Mouse (Mus musculus): ENCODE measurements at regions not wholly inside any gene's neighbourhood (a gene's known extent, or its start where the extent isn't known, plus 50 kb on each side); places are given as distances from the start of the nearest gene placed in this dataset.

GRCm38 (mm10) chrX:11663187-11663829, 335.7 kb downstream of the H2al1j start:
- DNase-seq: peak; percentile 67

GRCm38 (mm10) chrX:11664330-11665061, 336.9 kb downstream of the H2al1j start:
- DNase-seq: peak; percentile 91

GRCm38 (mm10) chrX:11665077-11665974, 337.7 kb downstream of the H2al1j start:
- DNase-seq: no peak

GRCm38 (mm10) chrX:11666517-11666916, 338.9 kb downstream of the H2al1j start:
- peak; percentile 64 for DNase-seq

- DNase-seq: no peak
Observed at GRCm38 (mm10) chrX:11671805-11672204, 344.2 kb downstream of the H2al1j start.

- DNase-seq: no peak
Observed at GRCm38 (mm10) chrX:11678086-11678485, 350.5 kb downstream of the H2al1j start.

- no peak for DNase-seq
Observed at GRCm38 (mm10) chrX:11681274-11681673, 353.7 kb downstream of the H2al1j start.

- DNase-seq: peak; percentile 68
Observed at GRCm38 (mm10) chrX:11689989-11690405, 362.4 kb downstream of the H2al1j start.

GRCm38 (mm10) chrX:11690446-11690845, 362.8 kb downstream of the H2al1j start:
- DNase-seq: peak; percentile 80

GRCm38 (mm10) chrX:11691019-11691418, 363.4 kb downstream of the H2al1j start:
- DNase-seq: peak; percentile 30

- no peak for DNase-seq
Observed at GRCm38 (mm10) chrX:11696565-11696964, 368.9 kb downstream of the H2al1j start.

GRCm38 (mm10) chrX:11701095-11701494, 373.5 kb downstream of the H2al1j start:
- DNase-seq: no peak

GRCm38 (mm10) chrX:11705851-11706557, 378.4 kb downstream of the H2al1j start:
- no peak for DNase-seq

GRCm38 (mm10) chrX:11707330-11707729, 379.7 kb downstream of the H2al1j start:
- peak; percentile 35 for DNase-seq

- no peak for DNase-seq
Observed at GRCm38 (mm10) chrX:11708325-11708724, 380.7 kb downstream of the H2al1j start.

- DNase-seq: no peak
Observed at GRCm38 (mm10) chrX:11709326-11709725, 381.7 kb downstream of the H2al1j start.

GRCm38 (mm10) chrX:11713423-11713822, 385.8 kb downstream of the H2al1j start:
- no peak for DNase-seq

- DNase-seq: no peak
Observed at GRCm38 (mm10) chrX:11716773-11717172, 389.2 kb downstream of the H2al1j start.

GRCm38 (mm10) chrX:11718778-11719177, 391.2 kb downstream of the H2al1j start:
- DNase-seq: no peak

- DNase-seq: no peak
Observed at GRCm38 (mm10) chrX:11720517-11720916, 392.9 kb downstream of the H2al1j start.

GRCm38 (mm10) chrX:11722730-11723129, 395.1 kb downstream of the H2al1j start:
- DNase-seq: no peak

- no peak for DNase-seq
Observed at GRCm38 (mm10) chrX:11724718-11725117, 397.1 kb downstream of the H2al1j start.

Data from retina, postnatal 1 day (tissue).